Mouse (Mus musculus) midbrain, postnatal 0 days (tissue): ENCODE data around the gene Kcnn1. TPM values are rescaled to one million over a fixed set of nuclear protein-coding genes. Genes with fewer than 3 reads are reported as not detected.

Source experiments
- ATAC-seq: fragments of 200-750 bp; cut with Nextera tagmentation; 2 replicates; pipeline ENCODE4 v1.8.0; 2017; ENCODE audit warnings: moderate number of reproducible peaks, mild to moderate bottlenecking, moderate TSS enrichment, moderate library complexity; ENCODE audit not compliant: low FRiP score
- DNase-seq: peaks from one replicate; pipeline ENCODE4 v3.0.0-alpha.2; 2015; ENCODE audit warnings: low spot score
- H3K27ac ChIP-seq: fragments of 300-500 bp; sonication (generic); 2 replicates; pipeline ENCODE4 v1.5.1; 2014; ENCODE audit warnings: low read depth, mild to moderate bottlenecking, low read length, mixed read lengths
- H3K27me3 ChIP-seq: fragments of 300-500 bp; sonication (generic); 2 replicates; pipeline ENCODE4 v1.6.1; 2014; ENCODE audit warnings: low read length, control low read depth, mixed read lengths; ENCODE audit not compliant: insufficient read depth
- H3K36me3 ChIP-seq: fragments of 300-500 bp; sonication (generic); 2 replicates; pipeline ENCODE4 v1.6.1; 2014; ENCODE audit warnings: low read length, control low read depth, mixed read lengths; ENCODE audit not compliant: insufficient read depth
- H3K4me1 ChIP-seq: fragments of 300-500 bp; sonication (generic); 2 replicates; pipeline ENCODE4 v1.6.1; 2014; ENCODE audit warnings: mild to moderate bottlenecking, control low read depth, antibody characterized with exemption, low read length, mixed read lengths; ENCODE audit not compliant: insufficient read depth
- H3K4me2 ChIP-seq: fragments of 300-500 bp; sonication (generic); 2 replicates; pipeline ENCODE4 v1.6.1; 2014; ENCODE audit warnings: low read depth, mild to moderate bottlenecking, low read length, mixed read lengths; ENCODE audit not compliant: poor library complexity, severe bottlenecking
- H3K4me3 ChIP-seq: fragments of 300-500 bp; sonication (generic); 2 replicates; pipeline ENCODE4 v1.5.1; 2014; ENCODE audit warnings: low read depth, mild to moderate bottlenecking, low read length, moderate library complexity
- H3K9ac ChIP-seq: fragments of 300-500 bp; sonication (generic); replicated peaks from 2 replicates; pipeline ENCODE4 v1.6.1; 2014; ENCODE audit warnings: mild to moderate bottlenecking, low read length, moderate library complexity, mixed read lengths; ENCODE audit not compliant: poor library complexity, severe bottlenecking
- H3K9me3 ChIP-seq: fragments of 300-500 bp; sonication (generic); 2 replicates; pipeline ENCODE4 v1.6.1; 2016; ENCODE audit warnings: low read length, control low read depth
- CTCF ChIP-seq: IDR thresholded peaks from 2 replicates; pipeline ENCODE4 v1.5.1; 2016; ENCODE audit warnings: antibody characterized with exemption, mild to moderate bottlenecking
- WGBS: fragments of 180-500 bp; shearing (Covaris S2); extraction: QIAGEN DNeasy Blood & Tissue Kit; methylation state at CpG from one replicate; pipeline ENCODE4 v1.1.7; 2014; 5-methylcytosine and 5-hydroxymethylcytosine counted together
- polyA plus RNA-seq: library from polyadenylated mRNA; unstranded; fragments of >200 nt; fragmentation: Nextera tagmentation; extraction: Ambion mirVana; gene quantifications from 2 replicates; pipeline ENCODE4 v1.2.1, GENCODE M21; 2015
- total RNA-seq: library from RNA; depleted of rRNA; stranded (reverse); fragments of >200 nt; gene quantifications from 2 replicates; pipeline ENCODE4 v1.2.3, GENCODE M21; 2014

Gene Kcnn1
- total and polyA plus RNA-seq, 2 experiments from 2014 or later = 10.0 to 32.8 TPM

- Histone ChIP-seq H3K9ac (peak overlapping the region; percentile 24; the same call in 1 of the 2 replicates), H3K27ac (peak overlapping the region; percentile 60), H3K4me3 (no peak overlapping the region), H3K36me3 (peaks cover 9% of the 10 kb centered on the region; the same call in 1 of the 2 replicates), H3K4me1 (peaks cover 10% of the 10 kb centered on the region), H3K27me3 (no peaks in the 10 kb centered on the region), H3K4me2 (peak overlapping the region; percentile 15; the same call in 1 of the 2 replicates), H3K9me3 (no peaks in the 10 kb centered on the region)
- ATAC-seq (no peak), DNase-seq (no peak)
- TF ChIP-seq CTCF = peak; percentile 0
- 17% methylated on average over 40 of the region's 40 CpGs for WGBS
Observed at GRCm38 (mm10) chr8:70868559-70869198, 5.6 kb upstream of the Kcnn1 start.

- Histone ChIP-seq H3K9me3 (no peaks in the 10 kb centered on the region), H3K4me1 (peaks cover 14% of the 10 kb centered on the region), H3K27ac (no peak overlapping the region), H3K4me3 (no peak overlapping the region), H3K9ac (no peak overlapping the region), H3K4me2 (no peak overlapping the region), H3K27me3 (no peaks in the 10 kb centered on the region), H3K36me3 (peaks cover 9% of the 10 kb centered on the region; the same call in 1 of the 2 replicates)
- DNase-seq = no peak
- ATAC-seq = no peak
- 87% methylated on average over 7 of the region's 7 CpGs for WGBS
- no peak for TF ChIP-seq CTCF
Observed at GRCm38 (mm10) chr8:70866566-70866965, 3.5 kb upstream of the Kcnn1 start.

- WGBS = 4% methylated on average over 12 of the region's 12 CpGs
- no peaks in the 10 kb centered on the region for H3K9me3 ChIP-seq
- peak; percentile 19; the same call in 1 of the 2 replicates for TF ChIP-seq CTCF
- peak overlapping the region; percentile 53 for H3K27ac ChIP-seq
- peak overlapping the region; percentile 51 for H3K4me3 ChIP-seq
- peaks cover 14% of the 10 kb centered on the region for H3K4me1 ChIP-seq
- H3K27me3 ChIP-seq = no peaks in the 10 kb centered on the region
- H3K4me2 ChIP-seq = peak overlapping the region; percentile 97
- ATAC-seq = peak; percentile 6
- peaks cover 9% of the 10 kb centered on the region; the same call in 1 of the 2 replicates for H3K36me3 ChIP-seq
- peak overlapping the region; percentile 46 for H3K9ac ChIP-seq
- DNase-seq = no peak
Observed at GRCm38 (mm10) chr8:70866001-70866520, 3.0 kb upstream of the Kcnn1 start.

DNA sequence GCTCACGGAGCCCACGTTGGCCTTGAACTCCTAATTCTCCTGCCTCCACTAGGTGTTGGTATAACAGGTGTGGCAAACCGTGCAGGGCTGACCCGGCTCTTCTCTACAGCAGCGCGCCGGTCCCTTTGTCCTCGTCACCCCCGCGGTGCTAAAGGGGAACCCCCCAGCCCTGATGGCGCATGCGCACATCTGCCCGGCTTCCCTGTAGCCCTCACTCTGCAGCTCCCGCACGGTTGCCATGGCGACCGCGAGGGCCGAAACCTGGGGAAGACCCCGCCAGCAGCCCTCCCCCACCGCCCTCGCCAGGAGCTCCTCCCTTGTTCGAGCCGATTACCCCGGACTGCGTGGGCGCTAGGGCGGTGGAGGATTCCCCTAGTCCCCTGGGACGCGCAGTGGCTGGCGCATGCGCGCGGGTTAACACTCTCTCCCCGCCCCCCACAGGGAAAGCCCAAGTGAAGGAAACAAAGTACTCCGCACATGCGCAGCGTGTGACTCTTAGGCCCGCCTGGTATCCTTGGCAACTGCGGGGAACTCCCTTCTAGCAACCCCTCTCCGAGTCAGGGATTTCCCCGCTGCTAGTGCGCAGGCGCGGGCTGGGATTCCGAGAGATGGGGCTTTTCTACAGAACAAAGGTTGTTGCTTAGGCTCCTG is 2.4 kb upstream of the Kcnn1 start:
- Histone ChIP-seq H3K9me3 (no peaks in the 10 kb centered on the region), H3K27me3 (no peaks in the 10 kb centered on the region), H3K9ac (peak overlapping the region; percentile 37; the same call in 1 of the 2 replicates), H3K27ac (peak overlapping the region; percentile 84), H3K4me2 (peak overlapping the region; percentile 97), H3K4me3 (peak overlapping the region; percentile 51), H3K4me1 (peaks cover 14% of the 10 kb centered on the region), H3K36me3 (peaks cover 9% of the 10 kb centered on the region; the same call in 1 of the 2 replicates)
- TF ChIP-seq CTCF = peak; percentile 43
- WGBS = under 1% methylated on average over 46 of the region's 46 CpGs
- DNase-seq (peak; percentile 100), ATAC-seq (peak; percentile 87)

DNA sequence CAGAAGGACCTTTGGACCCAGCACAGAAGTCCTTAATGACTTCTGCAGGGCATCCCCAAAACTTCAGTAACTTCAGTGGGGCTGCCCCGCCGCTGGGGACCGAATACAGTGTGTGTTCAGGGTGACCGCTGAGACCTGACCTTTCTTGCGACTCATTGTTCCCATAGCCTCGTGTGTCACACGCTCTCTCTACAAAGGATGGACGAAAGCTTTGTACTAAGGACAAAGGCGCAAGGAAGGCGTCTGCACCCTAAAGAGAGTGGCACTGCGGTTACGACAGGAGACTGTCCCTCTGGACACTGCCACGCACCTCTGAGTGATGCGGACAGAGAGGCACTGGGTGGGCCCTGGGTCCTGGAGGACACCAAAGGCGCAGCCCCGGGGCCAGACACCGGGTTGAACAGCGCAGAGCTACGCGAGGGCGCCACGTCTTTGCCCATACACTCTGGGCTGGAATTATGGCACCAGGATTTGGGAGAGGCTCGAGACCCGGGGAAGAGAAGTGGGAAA is 1.7 kb upstream of the Kcnn1 start:
- Histone ChIP-seq H3K27me3 (no peaks in the 10 kb centered on the region), H3K4me2 (peak overlapping the region; percentile 97), H3K9me3 (no peaks in the 10 kb centered on the region), H3K4me1 (peaks cover 14% of the 10 kb centered on the region), H3K27ac (peak overlapping the region; percentile 84), H3K36me3 (peaks cover 9% of the 10 kb centered on the region; the same call in 1 of the 2 replicates), H3K4me3 (peak overlapping the region; percentile 51), H3K9ac (peak overlapping the region; percentile 37; the same call in 1 of the 2 replicates)
- DNase-seq = no peak
- ATAC-seq = peak; percentile 17
- TF ChIP-seq CTCF = no peak
- WGBS = 2% methylated on average over 24 of the region's 24 CpGs
